Mouse (Mus musculus): ENCODE results near the gene Sult3a1.
A peak's percentile ranks its signal among the peaks of the same experiment; 100 is the strongest.
"Not testable (repeated sequence)": the region's sequence is repeated elsewhere in the genome, so short reads cannot be mapped to it uniquely, and the experiment has no call there.

Gene Sult3a1

DNA sequence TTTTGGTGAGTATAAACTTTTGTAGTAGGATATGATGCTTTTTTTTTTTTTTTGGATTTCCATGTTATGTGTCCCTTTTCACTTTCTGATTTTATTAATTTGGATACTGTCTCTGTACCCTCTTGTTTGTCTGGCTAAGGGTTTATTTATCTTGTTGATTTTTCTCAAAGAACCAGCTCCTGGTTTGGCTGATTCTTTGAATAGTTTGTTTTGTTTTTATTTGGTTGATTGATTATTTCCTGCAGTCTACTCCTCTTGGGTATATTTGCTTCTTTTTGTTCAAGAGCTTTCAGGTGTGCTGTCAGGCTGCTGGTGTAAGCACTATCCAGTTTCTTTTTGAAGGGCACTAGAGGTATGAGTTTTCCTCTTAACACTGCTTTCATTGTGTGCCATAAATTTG lies at the start of gene Sult3a1:
Sult3a1 (plus strand) TSS at position 301 of the 400 bp plus-strand sequence.
- DNase-seq (ENCODE audit: low read depth) = no peak

DNA sequence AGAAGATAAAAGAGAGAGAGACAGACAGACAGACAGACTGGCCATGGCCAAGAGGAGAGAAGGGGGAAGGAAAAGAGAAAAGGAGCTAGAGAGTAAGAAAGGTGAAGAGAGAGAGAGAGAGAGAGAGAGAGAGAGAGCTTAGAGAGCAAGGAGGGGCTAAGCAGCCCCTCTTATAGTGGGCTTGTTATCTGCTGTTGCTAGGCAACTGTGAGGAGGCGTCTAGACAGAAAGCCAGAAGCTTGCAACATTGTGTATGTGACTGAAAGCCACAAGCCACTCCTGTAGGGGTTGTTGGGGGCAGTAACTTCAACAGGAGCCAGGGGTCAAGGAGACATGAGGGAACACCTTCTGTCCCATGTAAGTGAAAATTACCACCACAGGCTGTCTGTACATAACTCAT lies 45.7 kb upstream of the Sult3a1 start:
- no peak for DNase-seq (ENCODE audit: low read depth)

DNA sequence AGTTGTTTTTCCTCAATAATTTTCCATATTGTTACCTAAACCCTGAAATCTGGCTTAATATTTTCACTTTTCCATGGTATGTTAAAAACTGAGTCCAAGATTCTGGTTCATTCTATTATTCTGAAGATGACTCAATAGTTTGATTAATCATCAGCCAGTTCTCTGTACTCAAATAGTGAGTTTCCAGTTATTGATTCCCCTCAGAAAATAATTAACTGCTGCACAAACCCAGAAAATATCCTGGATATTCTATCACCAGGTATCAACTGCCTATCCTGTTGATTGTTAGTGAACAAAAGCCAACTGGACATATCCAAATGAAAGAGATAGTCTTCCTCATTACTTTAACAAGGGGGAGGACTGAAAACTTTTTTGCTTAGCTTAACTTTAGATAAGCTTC lies 43.3 kb upstream of the Sult3a1 start:
- DNase-seq (ENCODE audit: low read depth) = no peak

DNA sequence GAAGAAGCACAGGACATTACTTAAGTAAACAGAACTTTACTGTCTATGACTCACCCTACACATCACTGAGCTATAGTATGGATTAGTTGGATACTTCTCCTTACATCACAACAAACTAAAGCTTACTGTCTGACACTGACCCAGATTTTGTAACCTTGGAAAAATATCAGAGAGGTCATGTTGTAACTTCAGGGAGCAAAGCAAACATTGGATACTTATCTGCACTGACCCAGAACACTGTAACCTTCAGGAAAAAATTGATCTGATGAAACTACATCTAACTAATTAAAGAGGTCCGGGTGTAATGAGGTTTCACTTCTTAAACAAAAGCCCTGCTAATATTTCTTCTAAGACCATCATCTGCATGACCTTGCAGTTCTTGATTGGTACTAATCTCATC lies 40.6 kb upstream of the Sult3a1 start:
- no peak for DNase-seq (ENCODE audit: low read depth)

DNA sequence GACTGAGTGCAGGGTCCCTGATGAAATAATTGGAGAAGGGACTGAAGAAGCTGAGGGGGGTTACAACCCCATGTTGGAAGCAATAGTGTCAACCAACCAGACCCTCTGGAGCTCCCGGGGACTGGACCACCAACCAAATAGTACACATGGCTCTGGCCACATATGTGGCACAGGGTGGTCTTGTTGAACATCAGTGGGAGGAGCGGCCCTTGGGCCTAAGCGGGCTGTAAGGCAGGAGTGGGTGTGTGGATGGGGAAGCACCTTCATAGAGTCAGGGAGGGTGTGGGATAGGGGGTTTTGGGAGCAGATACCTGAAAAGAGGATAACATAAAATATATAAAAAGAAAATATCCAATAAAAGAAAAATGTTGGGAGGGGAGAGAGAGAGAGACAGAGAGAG lies 36.6 kb upstream of the Sult3a1 start:
- no peak for DNase-seq (ENCODE audit: low read depth)

DNA sequence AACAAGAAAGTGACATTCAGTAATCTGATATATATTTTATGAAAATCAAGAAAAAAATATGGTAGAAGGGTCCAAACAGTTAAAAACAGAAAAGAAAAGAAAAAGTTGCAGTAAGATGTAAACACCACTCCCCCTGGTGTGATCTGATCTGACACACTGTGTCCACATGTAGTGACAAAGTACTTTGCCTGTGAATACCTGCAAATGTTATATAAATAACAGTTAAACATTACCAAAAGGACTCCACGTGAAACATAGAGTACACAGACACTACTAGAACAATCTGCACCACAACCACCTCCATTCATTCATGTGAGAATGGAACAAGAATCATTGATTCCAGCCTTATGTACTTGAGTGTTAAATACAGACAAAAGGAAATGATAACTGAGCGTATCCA lies 8.5 kb downstream of the Sult3a1 start:
- no peak for DNase-seq (ENCODE audit: low read depth)

DNA sequence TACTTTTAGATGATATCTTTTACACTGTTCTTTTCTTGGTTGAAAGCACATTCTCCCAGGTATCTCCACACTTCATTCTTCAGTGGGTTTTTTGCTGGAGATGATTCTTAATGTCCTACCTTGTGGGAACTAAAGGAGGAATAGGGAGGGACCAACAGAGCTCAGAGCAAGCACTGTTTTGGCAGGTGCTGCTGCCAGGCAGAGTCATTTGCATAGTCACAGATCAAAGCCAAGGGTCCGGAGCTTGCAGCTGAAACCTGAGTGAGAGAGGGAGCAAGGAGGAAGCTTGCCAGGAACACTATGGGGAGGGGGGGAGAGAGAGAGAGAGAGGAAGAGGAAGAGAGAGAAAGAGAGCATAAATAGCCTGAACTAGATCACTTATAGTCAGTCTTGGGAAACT lies 12.9 kb downstream of the Sult3a1 start:
- no peak for DNase-seq (ENCODE audit: low read depth)

DNA sequence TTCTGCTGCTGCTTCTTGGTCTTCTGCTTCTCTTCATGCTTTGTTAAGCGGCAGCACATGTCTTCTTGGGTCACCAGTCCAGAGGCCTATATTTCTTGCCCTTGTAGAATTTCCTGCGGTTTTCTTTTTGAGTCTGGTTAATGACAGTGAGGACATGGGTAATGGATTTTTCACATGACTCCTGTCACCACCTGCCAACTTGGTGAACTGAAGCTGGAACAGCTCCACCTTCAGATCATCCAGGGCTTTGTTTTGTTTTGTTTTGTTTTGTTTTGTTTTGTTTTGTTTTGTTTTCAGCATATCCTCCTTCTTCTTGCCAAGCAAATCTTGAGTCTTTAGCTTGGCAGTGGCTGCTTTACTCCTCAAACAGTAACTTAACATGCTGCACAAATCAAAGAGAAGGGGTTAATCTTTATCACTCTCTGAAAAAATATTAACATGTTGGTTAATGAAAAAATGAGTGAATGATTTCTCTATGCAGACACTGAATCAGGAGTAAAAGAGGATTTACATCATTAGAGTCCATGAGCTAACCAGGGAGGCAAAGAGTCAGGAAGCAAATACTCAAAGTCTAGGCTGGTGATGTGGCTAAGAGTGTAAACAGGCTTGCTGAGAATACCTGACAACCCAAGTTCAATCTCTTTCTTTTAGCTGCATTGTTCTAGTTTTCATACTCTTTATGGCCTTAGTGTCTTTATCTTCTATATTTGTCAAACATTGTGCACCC lies 15.3 kb downstream of the Sult3a1 start:
- DNase-seq (ENCODE audit: low read depth) = no peak

DNA sequence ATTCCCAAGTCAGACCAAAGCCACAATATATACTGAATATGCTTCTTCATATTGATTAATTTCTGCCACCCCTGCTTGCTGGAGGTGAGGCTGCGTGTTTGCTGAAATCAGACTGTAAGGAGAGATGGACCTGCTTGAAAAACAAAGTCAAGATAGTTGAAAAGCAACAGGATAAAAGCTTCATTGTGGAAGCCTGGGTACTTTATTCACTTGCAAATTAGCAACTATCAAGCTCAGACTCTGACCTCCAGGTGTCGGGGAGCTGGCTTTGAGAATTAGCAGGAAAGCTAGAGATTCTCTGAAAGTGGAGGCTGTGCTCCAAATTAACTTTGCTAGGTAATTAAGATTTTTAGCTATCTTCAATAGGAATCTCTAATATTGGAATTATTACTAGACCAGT lies 24.9 kb downstream of the Sult3a1 start:
- not testable (repeated sequence) for DNase-seq (ENCODE audit: low read depth)

DNA sequence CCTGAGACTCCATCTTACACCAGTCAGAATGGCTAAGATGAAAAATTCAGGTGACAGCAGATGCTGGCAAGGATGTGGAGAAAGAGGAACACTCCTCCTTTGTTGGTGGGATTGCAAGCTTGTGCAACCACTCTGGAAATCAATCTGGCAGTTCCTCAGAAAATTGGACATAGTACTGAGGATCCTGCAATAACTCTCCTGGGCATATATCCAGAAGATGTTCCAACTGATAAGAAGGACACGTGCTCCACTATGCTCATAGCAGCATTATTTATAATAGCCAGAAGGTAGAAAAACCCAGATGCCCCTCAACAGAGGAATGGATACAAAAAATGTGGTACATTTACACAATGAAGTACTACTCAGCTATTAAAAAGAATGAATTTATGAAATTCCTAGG lies 44.0 kb downstream of the Sult3a1 start:
- DNase-seq (ENCODE audit: low read depth) = not testable (repeated sequence)

DNA sequence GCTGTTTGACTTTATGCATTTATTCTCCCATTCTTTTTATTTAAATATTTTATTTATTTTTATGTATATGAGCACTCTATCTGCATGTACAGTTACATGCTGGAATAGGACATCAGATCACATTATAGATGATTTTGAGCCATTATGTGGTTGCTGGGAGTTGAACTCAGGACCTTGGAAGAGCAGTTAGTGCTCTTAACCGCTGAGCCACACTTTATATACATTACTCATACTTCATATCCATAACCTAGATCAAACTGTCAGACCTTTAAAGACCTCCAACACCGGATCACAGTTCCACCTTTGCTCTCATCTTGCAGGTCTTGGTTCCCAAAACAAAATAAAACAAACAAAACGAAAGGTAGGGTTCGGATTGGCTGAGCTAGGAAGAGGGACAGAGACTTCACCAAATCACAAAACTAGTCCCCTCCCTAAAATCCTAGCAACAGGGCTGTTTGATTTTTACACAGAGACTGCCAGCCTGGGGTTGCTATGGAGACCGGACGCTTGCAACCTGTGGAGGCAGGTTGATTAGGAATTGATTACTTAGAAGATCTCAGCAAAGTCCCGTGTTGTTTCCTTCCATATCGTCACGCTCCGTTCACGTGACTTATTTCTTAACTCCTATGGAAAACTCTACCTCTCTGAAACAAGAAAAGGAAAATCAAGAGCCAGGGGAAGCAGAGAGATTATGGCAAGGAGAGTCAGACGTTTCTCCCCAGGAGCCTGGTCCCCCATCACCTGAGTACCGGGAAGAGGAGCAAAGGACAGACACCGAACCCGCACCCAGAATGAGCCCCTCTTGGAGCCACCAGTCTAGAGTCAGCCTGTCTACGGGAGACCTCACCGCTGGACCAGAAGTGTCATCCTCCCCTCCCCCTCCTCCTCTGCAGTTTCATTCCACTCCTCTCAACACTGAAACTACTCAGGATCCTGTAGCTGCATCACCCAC lies 47.3 kb downstream of the Sult3a1 start, which contains the start of gene Rsph4a:
Rsph4a (plus strand) TSS at position 582 of the 952 bp plus-strand sequence.
- peak; percentile 23 for DNase-seq (ENCODE audit: low read depth)

DNA sequence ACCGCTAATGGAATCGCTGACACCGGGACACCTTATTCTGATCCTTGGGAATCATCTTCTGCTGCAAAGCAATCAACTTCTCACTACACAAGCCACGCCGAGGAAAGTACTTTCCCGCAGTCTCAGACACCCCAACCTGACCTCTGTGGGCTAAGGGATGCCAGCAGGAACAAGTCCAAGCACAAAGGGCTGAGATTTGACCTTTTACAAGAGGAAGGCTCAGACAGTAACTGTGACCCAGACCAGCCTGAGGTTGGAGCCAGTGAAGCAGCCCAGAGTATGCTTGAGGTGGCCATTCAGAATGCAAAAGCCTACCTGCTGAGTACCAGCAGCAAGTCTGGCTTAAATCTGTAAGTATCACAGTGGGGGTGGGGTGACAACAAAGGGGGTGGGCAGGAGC lies 48.0 kb downstream of the Sult3a1 start:
- DNase-seq (ENCODE audit: low read depth) = no peak

Measured in fibroblast of lung, adult 2 months (primary cell).